Mouse (Mus musculus) cerebellum, adult 2 months (tissue): ENCODE data around the gene Hba-x.

Experiments used
- CTCF ChIP-seq: fragments of 200-500 bp; IDR thresholded peaks from 2 replicates; pipeline ENCODE4 v1.5.1; 2011; ENCODE audit warnings: low read depth, mild to moderate bottlenecking, control low read depth, low read length, moderate library complexity, borderline replicate concordance; ENCODE audit not compliant: insufficient read depth
- POLR2A ChIP-seq: fragments of 200-500 bp; IDR thresholded peaks from 2 replicates; pipeline ENCODE4 v1.6.1; 2011; ENCODE audit warnings: low read length, control low read depth, borderline replicate concordance; ENCODE audit not compliant: insufficient read depth

- TF ChIP-seq CTCF (no peak), POLR2A (no peak)
These were observed 34.0 kb upstream of the Hba-x start for GRCm38 (mm10) chr11:32242209-32242608.
